Mouse (Mus musculus): ENCODE measurements at regions not wholly inside any gene's neighbourhood (a gene's known extent, or its start where the extent isn't known, plus 50 kb on each side); places are given as distances from the start of the nearest gene placed in this dataset.

DNA sequence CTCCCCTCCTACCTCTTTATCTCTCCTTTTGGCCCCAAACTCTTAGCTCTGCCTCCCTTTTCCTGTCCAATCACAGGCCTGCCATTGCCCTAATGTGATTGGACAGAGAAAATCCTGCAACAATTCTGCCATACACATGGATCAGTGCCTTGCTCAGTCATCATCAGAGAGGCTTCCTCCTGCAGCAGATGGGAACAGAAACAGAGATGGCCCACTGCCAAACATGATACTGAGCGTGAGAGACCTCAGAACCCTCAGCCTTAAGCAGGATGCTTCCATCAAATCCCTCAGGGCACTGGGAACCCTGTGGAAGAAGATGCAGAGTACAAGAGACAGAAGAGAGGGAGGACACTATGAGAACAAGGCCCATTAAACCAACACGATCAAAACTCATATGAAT, 62.8 kb upstream of the Cacna2d3 start:
- DNase-seq (ENCODE audit: low spot score in 2 of 2), result no peak

DNA sequence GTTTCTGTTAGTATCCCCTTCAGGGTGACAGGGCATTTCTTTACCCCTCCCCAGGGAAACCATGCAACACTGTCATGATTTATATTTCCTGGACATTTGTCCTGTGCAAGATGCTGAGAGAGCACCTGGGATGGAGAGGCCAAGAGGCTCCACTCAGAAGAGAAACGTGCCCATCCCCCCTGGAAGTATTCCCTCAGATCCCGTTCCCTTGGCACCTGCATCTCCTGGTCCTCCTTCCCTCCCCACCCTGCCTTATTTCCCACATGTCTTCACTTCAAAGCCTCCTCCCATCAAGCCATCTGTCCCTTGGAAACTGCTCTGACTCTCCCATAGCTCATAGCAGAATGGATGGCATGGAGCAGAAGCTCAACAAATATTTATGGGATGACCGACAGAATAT, 64.8 kb upstream of the Cacna2d3 start:
- DNase-seq (ENCODE audit: low spot score in 2 of 2), result no peak

DNA sequence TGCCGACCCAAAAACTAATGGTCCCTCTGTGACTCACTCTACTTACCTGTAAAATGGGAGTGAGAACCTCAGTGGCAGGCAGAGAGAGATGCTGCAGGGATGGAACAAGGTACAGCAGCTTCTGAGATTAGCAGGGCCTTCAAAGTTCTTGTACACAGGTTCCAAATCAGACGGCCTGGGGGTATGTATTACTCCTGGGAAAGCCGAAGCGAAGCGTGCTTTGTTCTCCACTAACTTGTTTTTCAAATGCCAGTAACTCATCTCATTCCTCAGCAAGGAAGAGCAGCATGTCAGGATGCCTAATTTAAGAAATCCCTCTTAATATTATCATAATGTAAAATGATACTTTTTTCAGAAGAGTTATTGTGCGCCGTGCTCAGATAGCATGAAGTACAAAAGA, 66.1 kb upstream of the Cacna2d3 start:
- no peak for DNase-seq (ENCODE audit: low spot score in 2 of 2)

- no peak for DNase-seq (ENCODE audit: low spot score in 2 of 2)
Measured at GRCm38 (mm10) chr14:29788351-29788750, 66.7 kb upstream of the Cacna2d3 start.

DNA sequence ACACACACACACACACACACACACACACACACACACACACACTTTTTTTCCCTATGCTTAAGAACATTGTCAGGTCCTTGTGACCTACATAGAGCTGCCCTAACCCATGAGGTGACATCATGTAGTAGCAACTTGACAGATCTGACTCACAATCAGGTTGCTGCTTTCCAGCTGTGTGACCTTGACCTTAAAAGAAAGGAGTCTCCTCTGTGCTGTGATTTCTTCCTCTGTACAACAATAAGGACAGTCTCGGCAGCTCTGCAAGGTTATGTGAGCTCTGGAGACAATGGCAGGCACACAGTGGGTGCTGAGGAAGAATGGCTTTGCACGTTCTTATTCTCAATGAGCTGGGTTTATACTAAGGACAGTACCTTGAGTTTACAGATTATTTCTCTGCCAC, 73.7 kb upstream of the Cacna2d3 start:
- no peak for DNase-seq (ENCODE audit: low spot score in 2 of 2)

- DNase-seq (ENCODE audit: low spot score in 2 of 2), result no peak
Measured at GRCm38 (mm10) chr14:29796396-29796795, 74.7 kb upstream of the Cacna2d3 start.

DNA sequence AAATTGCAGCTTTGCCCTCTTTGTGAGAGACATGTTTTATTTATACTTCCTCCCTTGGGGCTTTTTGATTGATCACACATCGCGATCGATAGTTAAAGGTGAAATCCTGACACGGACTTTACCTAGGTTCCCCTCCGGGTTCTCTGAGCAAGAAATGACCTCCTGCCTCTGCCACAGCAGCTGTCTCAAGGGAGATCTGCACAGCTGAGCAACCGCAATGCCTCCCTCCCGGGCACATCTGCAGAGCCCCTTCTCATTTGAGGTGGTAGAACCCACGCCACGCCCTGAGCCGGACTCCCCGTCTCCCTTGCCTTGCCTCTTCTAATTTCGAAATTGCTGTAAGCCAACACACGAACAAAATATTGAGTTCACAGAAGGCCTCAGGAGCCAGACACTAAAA, 78.2 kb upstream of the Cacna2d3 start:
- no peak for DNase-seq (ENCODE audit: low spot score in 2 of 2)

GRCm38 (mm10) chr14:29805234-29805633, 83.6 kb upstream of the Cacna2d3 start:
- no peak for DNase-seq (ENCODE audit: low spot score in 2 of 2)

DNA sequence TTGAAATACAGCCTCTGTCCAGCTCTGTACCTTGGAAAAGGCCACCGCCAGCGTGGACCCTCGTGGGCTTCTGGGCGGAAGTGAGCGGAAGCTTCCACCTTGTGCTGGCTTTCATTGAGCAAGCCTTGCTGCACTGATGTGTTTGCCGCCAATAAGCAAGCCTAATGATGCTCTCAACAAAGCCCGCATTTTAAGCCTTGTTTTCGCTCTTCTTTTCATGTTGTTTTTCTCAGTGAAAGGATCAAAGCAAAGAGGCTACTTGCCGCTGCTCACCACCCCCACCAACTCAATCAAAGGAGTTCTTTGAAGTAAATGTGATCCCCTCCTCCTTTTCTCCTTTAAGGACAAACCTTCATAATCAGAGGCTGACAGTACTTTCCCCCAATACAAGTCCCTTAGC, 86.2 kb upstream of the Cacna2d3 start:
- peak in 1 of 2 experiments; percentile 13 for DNase-seq (ENCODE audit: low spot score in 2 of 2)

- peak; percentile 18 to 33 for DNase-seq (ENCODE audit: low spot score in 2 of 2)
Measured at GRCm38 (mm10) chr14:29814626-29815025, 93.0 kb upstream of the Cacna2d3 start.

DNA sequence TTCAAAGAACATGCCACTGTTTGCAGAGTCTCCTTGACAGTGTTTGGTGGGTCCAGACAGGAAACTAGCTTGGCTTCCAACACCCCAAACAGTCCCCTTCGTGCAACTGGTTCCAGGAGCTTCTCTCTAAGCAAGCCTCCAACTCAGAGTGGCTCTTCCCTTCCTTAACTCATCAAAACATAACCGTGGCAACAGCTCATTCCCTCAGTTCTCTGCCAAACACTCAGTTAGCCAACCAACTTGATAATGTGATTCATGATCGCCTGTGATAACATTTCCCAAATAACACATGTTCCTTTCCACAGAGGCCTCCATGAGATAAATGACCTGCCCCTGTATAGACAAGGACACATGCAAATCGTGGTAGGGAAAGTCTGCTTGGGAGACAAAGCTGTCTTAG, 95.9 kb upstream of the Cacna2d3 start:
- no peak for DNase-seq (ENCODE audit: low spot score in 2 of 2)

- DNase-seq (ENCODE audit: low spot score in 2 of 2), result no peak
Measured at GRCm38 (mm10) chr14:29818251-29818650, 96.6 kb upstream of the Cacna2d3 start.

DNA sequence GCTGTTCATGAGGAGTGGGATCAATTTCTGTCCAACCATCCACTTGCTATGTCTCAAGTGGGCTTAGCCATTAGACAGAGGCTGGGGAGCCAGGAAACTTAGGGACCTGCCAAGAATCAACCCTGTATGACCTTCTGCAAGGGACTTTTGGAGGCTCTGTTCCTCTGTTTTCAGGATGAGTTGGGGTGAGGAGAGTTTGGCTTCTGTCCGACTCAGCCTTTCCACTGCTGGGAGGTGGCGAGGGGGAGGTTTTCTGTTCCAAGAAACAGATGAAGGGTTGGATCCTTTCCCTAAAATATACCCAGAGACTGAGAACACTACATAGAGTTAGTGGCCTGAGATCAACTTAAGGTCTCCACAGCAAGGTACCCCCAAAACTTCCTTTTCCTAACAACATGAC, 97.1 kb upstream of the Cacna2d3 start:
- DNase-seq (ENCODE audit: low spot score in 2 of 2), result no peak

DNA sequence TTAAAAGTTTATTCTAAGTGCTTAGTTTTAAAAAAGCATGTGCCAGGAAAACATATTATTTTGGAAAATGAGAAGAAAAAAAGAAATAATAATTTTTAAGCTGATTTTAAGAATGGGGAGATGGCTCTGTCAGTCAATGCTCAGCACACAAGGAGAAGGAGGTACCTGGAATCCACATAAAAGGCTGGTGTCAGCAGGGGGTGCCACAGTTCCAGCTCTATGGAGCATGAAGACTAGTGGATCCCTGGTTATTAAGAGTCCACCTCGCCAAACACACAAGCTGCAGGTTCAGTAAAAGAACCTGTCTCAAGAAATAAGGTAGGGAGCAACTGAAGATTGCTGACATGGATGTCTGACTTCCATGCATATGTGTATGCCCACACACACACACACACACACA, 115.4 kb upstream of the Cacna2d3 start:
- peak in 1 of 2 experiments; percentile 21 for DNase-seq (ENCODE audit: low spot score in 2 of 2)

- no peak for DNase-seq (ENCODE audit: low spot score in 2 of 2)
Measured at GRCm38 (mm10) chr14:29839576-29839975, 117.9 kb upstream of the Cacna2d3 start.

DNA sequence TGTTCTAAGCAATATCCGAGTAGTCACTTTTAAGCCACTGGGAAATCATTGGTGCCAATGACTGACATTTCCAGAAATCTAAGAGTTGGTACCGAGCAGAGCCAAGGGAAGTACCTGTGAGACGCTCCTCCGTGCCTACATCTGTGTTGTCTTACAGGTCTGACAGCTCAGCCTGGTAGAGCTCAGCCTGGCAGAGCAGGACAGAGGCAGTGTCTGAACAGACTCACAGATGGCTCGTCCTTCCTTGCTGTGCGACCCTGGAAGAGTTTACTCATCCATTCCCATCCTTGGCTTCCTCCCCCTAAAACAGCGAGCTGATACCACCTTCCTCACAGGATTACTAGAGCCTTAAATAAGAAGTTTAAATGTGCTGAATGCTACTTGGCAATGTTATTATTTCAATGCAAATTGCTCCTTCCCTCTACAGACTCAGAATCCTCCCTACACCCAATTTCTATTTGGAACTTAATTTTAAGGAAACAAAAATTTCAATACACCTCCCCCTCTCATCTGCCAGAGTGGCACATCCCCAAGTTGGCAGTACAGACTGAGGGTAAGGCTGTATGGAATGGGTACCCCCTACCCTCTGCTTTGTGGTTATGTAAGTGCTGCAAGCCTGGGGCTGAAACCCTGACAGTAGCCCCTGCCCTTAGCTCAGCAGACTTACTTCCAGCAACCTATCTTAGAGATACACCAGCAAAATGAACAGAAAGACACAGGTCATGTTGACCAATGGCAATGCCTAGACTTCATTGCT, 119.9 kb upstream of the Cacna2d3 start:
- no peak for DNase-seq (ENCODE audit: low spot score in 2 of 2)

DNA sequence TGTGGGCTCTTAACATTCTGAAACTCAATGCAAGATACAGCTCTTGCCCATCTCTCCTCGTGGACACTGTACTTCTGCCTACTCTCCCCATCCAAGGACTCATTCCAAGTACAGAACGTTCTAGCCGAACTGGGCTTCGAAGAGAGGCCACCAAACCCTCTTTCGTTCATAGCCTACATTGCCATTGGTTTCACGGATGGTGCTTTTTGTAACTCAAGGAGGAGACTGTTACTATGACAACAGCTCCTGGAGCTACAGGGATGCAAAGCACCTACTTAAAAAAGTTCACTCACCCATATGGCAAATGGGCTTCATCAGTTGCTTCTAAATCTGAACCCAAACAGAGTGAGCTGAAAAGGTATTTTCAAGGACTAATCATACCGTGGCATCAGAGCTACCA, 120.4 kb upstream of the Selenok start:
- DNase-seq (ENCODE audit: low spot score in 2 of 2), result no peak

DNA sequence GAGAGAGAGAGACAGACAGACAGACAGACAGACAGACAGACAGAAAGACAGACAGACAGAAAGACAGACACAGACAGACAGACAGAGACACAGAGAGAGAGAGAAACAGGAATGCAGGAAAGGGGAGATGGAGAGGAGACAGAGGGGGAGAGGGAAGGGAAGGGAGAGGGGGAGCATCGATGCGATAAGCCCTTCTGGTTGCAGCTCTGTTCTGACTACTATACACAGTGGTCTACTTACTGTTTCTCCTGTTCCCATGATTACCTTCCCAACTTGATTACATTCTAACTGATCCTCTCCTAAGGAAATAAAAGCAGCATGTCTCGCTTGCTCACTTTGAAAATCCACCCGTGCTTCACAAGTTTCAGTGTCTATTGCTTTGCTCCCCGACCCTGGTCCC, 116.8 kb upstream of the Selenok start:
- DNase-seq (ENCODE audit: low spot score in 2 of 2), result no peak

DNA sequence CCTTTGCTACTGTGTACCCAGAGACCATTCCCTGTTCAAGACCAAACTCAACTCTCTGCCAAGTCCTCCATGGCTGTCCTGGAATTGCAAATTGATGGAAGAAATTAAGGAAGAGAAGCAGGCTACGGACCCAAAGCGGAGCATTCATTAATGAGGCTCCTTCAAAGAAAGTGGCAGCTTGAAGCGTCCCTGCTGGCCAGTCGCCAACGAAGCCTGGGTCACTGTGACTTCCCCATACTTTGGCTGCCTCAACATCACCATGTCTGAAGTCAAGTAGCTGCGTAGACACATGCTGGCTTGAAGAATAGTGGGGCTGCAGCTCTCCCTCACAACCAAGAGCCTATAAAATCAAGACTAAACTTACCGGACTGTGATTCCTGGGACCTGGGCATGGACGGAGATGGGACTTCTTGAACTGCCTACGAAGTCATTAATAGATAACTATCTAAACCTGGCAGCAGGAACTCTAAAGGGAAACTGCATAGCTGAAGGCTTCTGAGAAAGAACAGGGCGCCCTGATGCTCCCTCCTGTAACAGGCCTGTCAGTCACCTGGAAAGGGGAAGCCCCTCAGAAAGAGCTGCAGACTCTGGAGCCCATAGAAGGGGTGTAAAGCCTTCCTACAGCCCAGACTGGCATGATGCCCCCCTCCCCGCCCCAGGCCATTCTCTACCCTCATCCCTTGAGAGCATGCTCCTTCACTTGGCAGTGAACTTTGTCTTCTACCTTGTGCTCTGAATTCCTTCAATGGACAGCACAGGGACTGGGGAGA, 116.0 kb upstream of the Selenok start:
- DNase-seq (ENCODE audit: low spot score in 2 of 2), result peak; percentile 15 to 33

DNA sequence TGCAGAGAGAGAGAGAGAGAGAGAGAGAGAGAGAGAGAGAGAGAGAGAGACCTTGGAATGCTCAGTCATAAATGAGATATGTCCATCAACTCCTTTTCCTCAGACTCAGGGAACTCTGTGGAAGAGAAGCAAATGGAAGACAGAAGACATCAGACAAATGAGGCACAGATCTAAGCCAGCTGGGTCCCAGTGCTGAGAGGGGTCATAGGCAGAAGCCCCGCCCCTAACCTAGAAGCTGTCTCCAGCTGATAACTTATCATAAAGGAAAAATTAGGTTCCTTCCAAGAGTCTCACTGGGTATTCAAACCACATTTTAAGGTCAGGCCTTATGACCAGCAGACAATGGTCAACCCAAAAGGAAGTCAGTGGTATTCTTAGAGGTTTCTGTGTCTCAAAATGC, 106.1 kb upstream of the Selenok start:
- no peak for DNase-seq (ENCODE audit: low spot score in 2 of 2)

DNA sequence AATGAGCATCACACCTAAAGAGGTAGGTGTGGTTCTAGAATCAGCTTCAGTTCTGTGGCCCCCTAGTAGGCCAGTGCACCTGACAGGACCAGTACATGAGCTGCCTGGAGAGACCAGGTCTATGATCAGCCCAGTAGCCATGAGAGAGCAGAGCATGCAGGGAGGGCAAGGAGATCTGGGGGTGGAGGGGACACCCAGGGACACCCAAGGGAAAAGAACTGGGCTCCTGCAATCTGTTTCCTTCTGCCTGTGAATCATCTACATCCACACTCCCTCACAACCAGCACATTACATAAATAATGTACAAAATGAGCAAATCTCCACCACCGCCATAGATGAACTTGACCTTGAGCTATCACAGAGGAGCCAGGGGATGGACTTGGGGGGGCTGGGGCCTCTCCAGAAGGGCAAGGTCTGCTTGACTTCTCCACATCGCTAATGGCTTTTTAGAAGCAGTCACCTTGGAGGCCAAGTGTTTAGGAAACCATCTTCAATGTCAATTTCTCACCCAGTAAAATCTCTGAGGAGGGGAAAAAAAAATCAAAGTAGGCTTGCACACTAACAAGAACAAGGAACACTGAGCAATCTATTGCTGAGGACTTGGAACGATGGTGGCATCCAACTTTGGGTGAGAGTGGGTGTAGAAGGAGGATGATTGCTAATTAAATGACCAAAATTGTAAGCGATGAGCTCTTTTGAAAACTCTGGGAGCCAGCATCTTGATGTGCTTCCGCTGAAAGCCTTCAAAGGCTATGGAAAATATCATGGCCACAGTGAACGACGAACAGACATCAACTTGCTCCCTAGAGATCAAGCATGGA, 101.4 kb upstream of the Selenok start:
- DNase-seq (ENCODE audit: low spot score in 2 of 2), result no peak

GRCm38 (mm10) chr14:29867311-29867710, 100.8 kb upstream of the Selenok start:
- no peak for DNase-seq (ENCODE audit: low spot score in 2 of 2)
